Mouse (Mus musculus) spleen, postnatal 14 days (tissue): ENCODE measurements around the gene Tab2.
"Not testable (repeated sequence)": the region's sequence is repeated elsewhere in the genome, so short reads cannot be mapped to it uniquely, and the experiment has no call there.

Source experiments
- DNase-seq, 2 experiments: peaks; one replicate each; pipeline ENCODE4 v3.0.0; 2021 to 2022; ENCODE audit warnings: low spot score in 2 of 2

Tab2 gene

DNA sequence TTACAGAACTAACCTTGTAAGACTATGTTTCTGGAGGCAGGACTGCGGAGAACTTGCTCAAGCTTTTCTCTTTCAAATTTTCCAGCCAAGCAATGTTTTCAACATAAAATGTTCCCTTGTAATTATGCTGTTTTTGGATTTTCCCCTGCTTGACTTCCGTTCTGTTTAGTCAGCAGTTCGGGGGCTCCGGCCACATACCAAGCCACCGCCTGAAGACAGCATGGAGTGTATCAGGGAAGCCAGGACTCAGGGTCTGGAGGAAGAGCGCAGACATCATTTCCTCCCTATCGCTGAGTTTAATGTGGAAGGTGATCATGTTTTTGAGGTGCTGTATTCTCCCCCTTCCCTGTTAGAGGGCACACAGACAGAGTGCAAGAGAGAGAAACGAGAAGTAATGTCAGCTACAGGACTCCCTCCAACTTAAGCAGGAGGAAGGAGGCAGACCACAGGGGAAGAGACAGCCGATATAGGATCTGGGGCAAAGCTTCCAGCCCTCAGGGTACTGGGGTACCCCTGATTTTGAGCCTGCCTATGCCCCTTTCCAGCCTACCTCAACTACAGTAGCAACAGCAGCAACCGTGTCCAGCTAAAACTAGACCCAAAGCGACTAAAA is 67.7 kb downstream of the Tab2 start:
- no peak for DNase-seq

DNA sequence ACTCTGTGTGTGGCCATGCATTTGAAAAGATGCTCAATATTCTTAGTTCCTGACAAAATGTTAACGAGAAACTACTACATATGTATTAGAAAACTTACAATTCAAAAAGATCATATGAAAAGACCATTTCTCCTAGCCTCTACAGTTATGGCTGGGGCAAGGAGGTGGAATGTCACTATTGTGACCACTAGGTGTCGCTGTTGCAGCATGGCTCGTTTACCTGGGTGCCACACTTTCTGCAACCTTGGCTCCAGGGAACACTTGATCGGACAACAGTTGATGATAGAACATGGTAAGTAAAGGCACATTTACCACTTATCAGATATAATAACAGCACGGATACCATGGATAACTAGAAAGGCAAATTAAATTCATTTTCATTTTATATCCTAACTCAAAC is 72.5 kb downstream of the Tab2 start:
- peak; percentile 34 to 69 for DNase-seq

DNA sequence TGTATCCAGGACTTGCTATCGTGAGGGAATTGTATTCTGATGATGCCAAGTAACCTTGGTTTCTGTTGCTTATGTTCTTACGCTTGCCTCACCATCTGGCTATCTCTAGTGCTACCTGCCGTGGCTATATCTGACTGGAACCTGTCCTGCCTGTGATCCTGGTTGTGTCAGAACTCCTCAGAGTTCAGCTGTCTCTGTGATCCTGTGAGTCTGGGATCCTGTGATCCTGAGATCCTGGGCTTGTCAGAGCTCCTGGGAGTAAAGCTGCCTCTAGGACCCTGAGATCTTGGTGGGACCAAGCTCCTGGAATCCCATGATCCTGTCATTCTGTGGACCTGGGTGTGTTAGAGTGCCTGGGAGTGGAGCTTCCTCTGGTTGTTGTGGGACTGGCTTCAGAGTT is 74.1 kb downstream of the Tab2 start:
- no peak for DNase-seq

DNA sequence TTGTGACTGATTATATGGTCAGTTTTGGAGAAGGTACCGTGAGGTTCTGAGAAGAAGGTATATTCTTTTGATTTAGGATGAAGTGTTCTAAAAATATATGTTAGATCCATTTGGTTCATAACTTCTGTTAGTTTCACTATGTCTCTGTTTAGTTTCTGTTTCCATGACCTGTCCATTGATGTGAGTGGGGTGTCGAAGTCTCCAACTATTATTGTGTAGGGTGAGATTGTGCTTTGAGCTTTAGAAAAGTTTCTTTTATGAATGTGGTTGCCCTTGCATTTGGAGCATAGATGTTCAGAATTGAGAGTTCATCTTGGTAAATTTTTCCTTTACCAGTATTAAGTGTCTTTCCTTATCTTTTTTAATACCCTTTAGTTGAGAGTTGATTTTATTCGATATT is 75.7 kb downstream of the Tab2 start:
- not testable (repeated sequence) for DNase-seq

DNA sequence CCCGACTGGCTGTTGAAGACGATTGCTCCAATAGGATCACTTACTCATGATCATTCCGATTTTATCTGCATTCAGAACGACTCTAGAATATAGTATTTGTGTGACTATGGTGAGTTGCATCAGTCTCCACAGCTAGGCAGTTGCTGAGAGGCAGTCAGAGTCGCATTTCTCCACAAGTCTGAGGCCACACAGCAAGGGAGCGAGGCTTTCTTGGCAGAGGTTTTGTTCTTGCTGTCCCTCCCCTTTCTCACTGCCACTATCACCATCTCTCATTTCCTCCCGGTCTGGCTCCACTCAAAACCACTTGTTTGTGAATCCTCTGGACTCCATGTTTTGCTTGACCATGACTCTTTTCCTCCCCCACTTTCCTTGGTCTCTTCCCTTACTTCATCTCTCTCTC is 81.8 kb downstream of the Tab2 start:
- DNase-seq: no peak

DNA sequence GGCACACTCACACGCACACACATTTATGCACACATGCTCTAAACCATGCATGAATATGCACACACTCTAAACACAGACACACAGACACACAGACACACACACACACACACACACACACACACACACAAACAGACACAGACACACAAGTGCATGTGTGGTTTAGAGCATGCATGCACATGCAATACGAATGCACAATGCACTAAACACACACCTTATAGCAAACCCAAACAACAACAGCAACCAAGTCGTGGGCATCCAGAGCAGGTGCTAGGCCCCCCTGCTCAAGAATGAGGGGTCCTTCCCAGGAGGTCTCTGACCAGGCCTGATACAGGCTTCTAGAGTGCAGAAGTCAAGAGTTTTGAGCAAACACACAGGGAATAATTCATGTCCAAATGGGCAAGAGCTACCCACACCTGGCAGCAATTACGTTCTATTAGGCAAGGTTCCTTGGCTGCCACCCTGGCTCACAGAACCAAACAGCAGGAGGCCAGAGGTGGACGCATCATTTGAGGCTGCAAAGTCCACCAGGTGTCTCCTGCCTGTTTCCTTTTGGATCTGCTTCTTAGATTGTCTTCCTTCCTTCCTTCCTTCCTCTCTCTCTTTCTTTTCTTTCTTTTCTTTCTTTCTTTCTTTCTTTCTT is 84.5 kb downstream of the Tab2 start:
- DNase-seq: no peak

DNA sequence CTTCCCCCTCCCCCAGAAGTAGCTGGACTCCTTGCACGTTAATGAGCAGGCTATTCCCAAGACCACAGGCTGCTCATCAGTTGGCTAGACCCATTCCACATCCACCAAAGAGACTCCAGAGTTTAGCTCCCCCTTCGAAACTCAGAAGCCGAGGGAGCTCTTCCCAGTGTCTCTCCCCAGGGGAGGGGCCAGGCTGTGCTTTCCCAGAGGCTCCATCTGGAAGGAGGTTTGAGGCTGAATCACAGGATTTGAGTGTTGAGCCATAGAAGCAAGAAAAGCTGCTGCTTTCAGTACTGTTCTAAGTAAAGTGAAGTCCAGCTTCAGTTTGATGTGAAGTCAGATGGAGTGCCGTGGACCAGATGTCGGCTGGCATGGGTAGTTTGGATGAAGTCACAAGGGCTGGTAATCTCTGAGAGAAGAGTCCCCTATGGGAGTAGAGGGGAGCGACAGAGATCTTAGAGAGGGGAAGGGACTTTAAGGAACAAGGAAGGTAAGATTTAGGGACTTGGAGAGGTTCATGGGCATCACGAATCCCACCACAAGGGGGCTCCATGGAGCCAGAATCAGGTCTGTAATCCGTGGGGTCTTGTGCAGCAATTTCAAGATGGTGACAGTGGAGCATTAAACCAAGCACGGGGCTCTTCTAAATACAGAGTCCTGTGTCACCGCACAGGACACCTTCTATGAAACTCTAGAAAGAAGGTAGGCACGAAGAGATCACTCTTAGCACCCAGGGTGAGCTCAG is 85.3 kb downstream of the Tab2 start:
- no peak for DNase-seq

DNA sequence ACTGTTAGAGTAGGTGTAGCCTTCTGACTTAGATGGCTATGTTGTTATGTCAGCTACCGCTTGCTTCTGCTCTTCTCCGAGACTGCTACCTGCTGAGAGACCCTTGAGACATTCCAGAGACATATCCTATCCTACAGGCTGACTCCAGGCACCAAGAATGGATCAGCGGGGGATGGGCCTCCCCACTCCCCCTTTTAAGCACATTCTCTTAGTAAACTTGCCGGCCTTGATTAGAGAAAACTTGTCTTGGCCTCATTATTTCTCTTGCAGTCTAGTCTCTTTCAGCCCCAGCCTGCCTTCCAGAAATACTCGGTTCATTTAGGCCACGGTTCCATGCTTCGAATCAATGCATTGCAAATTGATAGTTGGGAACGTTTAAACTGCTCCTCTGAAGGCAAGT is 86.3 kb downstream of the Tab2 start:
- DNase-seq: no peak

DNA sequence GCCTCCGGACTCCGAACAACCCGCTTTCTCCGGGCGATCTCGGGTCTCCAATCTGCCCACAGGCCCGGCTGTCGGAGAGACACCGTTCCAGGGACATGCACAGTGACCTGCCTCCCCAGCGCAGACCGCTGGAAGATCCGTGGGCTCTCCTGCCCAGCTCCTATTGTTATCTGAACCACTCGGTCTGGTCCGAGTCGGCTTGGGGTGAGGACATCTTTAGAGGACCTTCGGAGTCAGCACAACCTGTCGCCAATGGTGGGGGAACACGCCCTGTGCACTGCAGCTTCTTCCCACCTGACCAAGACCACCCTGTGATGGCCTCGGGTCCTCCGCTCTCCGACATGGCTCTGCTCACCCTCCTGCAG is 88.4 kb downstream of the Tab2 start:
- DNase-seq: no peak

DNA sequence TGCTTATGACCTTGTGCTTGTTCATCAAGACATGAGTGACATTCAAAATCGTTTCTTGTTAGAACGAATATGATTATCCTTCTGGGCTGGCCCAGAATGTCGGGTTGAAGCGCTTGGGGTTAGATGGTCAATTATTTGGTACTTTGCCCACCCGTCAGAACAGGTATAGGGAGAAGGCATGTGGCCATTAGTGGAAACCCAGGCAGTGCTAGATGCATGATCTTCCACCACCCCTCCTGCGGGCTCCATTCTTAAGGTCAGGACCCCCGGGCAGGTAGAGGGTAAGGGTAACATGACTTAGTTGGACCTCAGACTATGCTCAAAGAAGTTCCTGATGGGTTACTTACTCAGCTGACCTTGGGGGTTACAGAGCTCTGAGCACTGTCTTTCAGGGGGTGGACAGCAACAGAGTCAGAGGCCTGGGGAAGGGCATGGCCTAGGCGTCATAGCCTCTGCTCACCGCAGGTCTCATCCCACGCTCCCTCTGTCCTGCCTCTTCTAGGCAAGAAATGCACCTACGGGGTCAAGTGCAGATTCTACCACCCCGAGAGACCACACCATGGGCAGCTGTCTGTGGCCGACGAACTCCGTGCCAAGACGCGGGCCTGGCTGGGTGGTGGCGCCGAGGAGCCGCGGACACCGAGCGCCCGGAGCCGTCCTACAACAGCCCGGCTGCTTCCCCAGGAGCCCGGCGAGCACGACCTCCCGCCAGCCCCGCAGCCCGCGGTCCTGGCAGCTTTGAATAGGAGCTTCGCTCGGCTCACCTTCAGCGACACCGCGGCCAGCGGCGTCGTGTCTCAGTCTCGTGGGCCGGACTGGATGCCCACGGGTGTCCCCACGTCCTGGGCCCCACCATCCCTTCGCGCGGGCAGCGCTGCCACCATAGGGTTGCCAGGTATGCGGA is 89.0 kb downstream of the Tab2 start:
- no peak for DNase-seq

DNA sequence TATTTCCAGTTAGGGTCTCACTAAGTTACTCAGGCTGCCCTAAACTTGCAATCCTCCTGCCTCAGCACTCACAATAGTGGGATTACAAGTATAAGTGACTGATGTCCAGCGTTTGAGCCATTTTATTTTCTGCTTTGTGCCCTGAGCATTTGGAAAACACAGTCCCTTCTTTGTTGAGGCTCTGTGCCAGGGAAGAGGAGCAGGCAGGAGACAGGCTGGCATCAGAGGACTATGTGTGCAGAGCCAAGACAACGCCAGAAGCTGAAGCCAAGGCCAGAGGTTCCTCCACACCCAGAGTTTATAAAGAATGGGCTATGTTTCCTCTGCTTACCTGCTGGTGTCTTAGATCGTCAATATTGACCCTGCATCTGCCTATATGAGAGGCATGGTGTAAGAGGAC is 91.2 kb downstream of the Tab2 start:
- DNase-seq: no peak

DNA sequence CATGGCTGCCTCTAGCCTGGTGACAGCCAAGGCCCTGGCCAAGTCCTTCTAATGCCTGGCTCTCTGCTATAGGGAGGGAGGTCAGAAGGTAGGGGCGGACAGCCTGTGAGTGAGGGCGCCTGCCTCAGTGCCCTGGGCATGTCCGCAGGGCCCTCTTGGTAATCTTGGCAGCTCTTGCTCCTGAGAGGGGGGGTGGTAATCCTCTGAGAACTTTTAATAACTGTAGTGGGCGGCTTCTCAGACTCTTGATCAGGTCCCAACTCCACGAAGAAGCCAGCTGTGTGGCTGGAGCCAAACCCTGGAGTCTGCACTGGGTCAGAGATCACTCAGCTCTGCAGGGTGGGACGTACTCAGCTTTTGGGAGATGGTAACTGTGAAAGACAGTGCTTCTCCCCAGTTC is 91.8 kb downstream of the Tab2 start:
- no peak for DNase-seq

DNA sequence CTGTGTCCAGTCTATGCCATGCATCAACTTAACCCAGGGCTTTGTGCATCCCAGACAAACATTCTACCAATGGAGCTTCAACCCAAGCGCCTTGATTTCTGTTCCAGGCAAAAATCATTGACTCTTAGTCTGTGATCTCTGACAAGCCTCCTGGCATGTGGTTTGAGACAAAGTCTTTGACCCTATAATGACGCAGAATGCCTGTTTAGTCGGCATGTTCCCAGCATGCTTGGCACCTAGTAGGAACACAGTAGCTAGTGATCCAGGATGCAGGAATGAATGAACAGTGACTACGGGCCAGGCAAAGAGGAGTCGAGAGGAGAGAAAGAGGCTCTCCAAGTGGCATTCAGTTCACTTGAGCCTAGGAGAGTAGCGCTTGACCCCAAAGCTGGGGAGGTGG is 92.6 kb downstream of the Tab2 start:
- DNase-seq: no peak

DNA sequence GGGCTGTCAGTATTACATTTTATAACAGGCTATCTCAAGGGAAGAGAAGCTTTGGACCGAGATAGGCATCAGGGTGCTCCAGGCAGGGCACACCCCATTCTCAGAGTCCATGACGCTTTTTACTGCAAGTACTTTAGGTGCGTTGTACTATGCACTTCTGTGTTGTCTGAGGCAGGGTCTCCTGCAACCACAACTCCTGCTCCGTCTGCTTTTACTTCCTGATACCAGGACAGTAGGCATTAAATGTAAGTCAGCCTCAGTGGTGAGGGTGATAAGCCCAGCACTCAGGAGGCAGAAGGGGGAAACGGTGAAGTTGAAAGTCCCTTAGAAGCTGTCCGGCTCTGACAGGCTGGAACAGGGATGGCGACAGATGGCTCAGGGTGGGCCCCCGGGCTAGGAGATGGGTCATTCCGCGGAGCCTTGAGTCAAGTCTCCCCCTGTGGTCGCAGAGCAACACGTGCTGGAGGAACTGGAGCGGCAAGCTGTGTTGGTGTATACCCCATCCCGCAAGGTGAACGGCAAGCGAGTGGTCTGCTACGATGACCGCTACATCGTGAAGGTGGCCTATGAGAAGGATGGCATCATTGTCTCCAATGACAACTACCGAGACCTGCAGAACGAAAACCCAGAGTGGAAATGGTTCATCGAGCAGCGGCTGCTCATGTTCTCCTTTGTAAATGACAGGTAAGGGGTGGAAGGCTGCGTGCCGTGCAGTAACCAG is 93.9 kb downstream of the Tab2 start:
- no peak for DNase-seq

DNA sequence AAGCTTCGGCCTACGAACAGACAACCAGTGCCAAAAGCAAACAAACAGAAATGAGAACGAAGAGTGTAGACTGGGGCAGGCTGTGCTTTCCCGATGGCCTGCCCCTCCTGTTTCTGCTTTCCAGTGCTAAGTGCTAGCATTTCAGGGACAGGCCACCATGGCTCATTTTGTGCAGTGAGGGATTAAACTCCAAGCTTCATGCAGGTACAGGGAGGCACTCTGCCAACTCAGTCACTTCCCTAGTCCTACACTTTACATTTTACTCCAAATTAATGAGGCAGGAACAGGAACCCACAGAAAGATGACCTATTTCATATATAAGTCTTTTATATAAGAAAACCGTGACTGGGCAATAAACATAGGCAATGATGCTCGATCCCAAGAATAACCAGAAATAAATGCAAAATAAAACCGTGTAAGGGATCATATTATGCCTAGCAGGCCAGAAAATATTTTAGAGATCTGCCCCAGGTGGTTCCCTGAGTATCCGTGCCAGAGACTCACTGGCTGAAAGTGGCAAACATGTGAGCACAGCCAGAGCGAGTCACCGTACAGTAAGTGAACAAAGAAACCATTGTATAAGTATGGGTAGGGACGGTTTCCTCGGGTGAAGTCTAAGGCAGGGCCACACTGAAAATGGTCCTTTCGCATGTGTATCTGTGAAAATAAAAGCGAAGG is 94.6 kb downstream of the Tab2 start:
- DNase-seq: no peak

DNA sequence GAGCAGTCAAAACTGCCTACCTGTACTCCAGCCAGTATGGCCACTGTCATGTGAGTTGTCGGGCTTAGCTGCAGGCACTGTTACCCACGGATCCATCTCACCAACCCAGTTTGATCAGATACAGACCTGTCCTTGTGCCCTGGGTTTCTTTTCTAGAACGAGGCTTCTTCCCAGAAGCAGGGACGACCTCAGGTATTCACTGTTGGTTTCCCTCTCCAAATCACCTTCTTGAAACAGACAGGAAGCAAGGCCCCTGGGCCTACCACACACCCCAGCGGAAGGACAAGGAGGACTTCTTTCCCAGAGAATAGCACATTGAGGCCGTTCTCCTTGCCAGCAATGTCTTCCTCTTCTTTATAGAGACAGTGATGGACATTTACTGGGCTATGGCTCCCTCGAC is 95.5 kb downstream of the Tab2 start:
- no peak for DNase-seq
